Mouse (Mus musculus) kidney, embryonic 16.5 days (tissue): ENCODE measurements at regions not wholly inside any gene's neighbourhood (a gene's known extent, or its start where the extent isn't known, plus 50 kb on each side); places are given as distances from the start of the nearest gene placed in this dataset.
A peak's percentile ranks its signal among the peaks of the same experiment; 100 is the strongest.

ENCODE experiments used
- ATAC-seq: fragments of 200-750 bp; cut with Nextera tagmentation; 2 replicates; pipeline ENCODE4 v1.8.0; 2017; ENCODE audit warnings: moderate TSS enrichment; ENCODE audit not compliant: low FRiP score, low TSS enrichment
- H3K27ac ChIP-seq: fragments of 300-500 bp; sonication (generic); 2 replicates; pipeline ENCODE4 v1.5.1; 2014; ENCODE audit warnings: low read length
- H3K27me3 ChIP-seq: fragments of 300-500 bp; sonication (generic); 2 replicates; pipeline ENCODE4 v1.6.1; 2014; ENCODE audit warnings: low read length, control low read depth, mixed read lengths; ENCODE audit not compliant: insufficient read depth
- H3K36me3 ChIP-seq: fragments of 300-500 bp; sonication (generic); 2 replicates; pipeline ENCODE4 v1.6.1; 2014; ENCODE audit warnings: low read length, control low read depth, mixed read lengths; ENCODE audit not compliant: insufficient read depth
- H3K4me1 ChIP-seq: fragments of 300-500 bp; sonication (generic); 2 replicates; pipeline ENCODE4 v1.6.1; 2014; ENCODE audit warnings: low read length, control low read depth, mixed read lengths; ENCODE audit not compliant: insufficient read depth
- H3K4me2 ChIP-seq: fragments of 300-500 bp; sonication (generic); replicated peaks from 2 replicates; pipeline ENCODE4 v1.6.1; 2014; ENCODE audit warnings: low read depth, low read length
- H3K4me3 ChIP-seq: fragments of 300-500 bp; sonication (generic); 2 replicates; pipeline ENCODE4 v1.5.1; 2014; ENCODE audit warnings: mild to moderate bottlenecking, low read length
- H3K9ac ChIP-seq: fragments of 300-500 bp; sonication (generic); replicated peaks from 2 replicates; pipeline ENCODE4 v1.6.1; 2014; ENCODE audit warnings: low read length
- H3K9me3 ChIP-seq: fragments of 300-500 bp; sonication (generic); 2 replicates; pipeline ENCODE4 v1.6.1; 2016; ENCODE audit warnings: low read length, control low read depth
- WGBS: fragments of 180-500 bp; shearing (Covaris S2); extraction: QIAGEN DNeasy Blood & Tissue Kit; methylation state at CpG from one replicate; pipeline ENCODE4 v1.1.7; 2014; 5-methylcytosine and 5-hydroxymethylcytosine counted together

DNA sequence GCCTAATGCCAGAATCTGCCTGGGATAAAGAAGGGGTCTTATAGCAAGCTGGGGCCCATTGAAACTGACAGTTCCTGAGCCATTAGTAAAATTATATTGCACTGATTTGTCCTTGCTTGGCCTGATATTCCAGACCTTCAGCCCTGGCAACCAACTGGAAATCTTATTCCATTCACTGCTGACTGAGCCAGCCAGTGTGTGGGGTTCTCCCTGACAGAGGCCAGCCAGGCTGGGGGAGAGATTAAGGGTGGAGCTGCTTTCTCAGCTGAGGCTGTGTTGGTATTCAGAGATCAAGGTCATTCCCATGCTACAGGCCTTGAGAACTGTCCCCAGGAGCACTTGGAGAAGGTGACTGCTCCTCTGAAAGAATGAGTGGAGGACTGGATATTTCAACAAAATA, 226.9 kb downstream of the Ar start:
- Histone ChIP-seq H3K4me2 (no peak overlapping the region), H3K36me3 (no peaks in the 10 kb centered on the region), H3K27ac (no peak overlapping the region), H3K9me3 (no peaks in the 10 kb centered on the region), H3K9ac (no peak overlapping the region), H3K27me3 (peaks cover under 1% of the 10 kb centered on the region; the same call in 1 of the 2 replicates), H3K4me1 (no peaks in the 10 kb centered on the region), H3K4me3 (no peak overlapping the region)
- no peak for ATAC-seq

DNA sequence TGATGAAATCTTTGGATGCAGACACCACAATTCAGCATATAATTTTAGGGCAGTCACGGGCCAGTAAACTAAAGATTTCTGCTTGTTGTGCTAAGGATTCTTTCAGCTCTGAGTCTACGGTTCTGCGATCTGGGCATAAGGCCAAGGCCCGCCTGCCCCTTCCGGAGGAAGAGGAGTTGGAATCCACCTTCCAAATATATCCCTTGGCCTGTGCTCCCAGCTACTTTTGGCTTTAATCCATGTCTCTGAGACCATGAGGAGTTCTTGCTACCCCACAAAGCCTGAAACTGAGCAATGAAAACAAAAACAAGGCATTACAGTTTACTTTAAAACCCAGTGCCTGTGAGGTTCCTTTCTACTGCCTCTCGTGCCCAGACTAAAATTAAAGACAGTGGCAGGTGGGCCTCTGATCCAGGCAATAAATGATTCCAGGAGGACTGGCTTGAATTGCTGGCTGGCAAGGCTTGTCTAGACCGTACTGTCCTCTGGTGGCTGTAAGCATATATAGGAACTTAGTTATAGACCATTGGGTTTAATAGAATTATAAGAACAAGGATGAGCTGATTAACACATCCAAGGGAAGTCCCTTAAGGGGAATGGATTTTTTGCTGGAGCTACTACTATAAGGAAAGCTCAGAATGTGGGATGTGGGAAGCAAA, 231.8 kb downstream of the Ar start:
- H3K9me3 ChIP-seq: no peaks in the 10 kb centered on the region
- H3K4me2 ChIP-seq: no peak overlapping the region
- peaks cover 2% of the 10 kb centered on the region; the same call in 1 of the 2 replicates for H3K27me3 ChIP-seq
- no peak overlapping the region for H3K4me3 ChIP-seq
- H3K4me1 ChIP-seq: no peaks in the 10 kb centered on the region
- peak overlapping the region; percentile 58; the same call in 1 of the 2 replicates for H3K27ac ChIP-seq
- WGBS: 45% methylated on average over 7 of the region's 7 CpGs
- H3K36me3 ChIP-seq: no peaks in the 10 kb centered on the region
- peak; percentile 65; the same call in 1 of the 2 replicates for ATAC-seq
- H3K9ac ChIP-seq: no peak overlapping the region

DNA sequence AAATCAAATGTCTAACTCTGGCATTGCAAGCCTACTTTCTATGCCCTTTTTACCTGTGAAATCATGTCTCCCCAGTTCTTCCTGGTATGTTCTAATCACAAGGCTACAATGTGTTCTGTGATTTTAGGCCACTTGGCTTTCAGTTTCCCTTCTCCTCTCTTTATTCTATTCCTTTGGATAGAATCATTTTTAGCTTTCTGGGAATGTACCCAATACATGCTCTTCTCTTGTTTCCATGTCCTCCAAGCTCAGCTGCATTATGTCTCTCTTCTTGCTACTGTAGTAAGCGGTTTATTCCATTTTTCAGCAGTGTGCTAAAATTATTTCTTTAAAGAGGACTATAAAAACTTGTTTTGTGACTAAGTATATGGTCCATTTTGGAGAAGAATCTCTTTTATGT, 235.4 kb downstream of the Ar start:
- Histone ChIP-seq H3K4me1 (no peaks in the 10 kb centered on the region), H3K36me3 (no peaks in the 10 kb centered on the region), H3K27ac (no peak overlapping the region), H3K9ac (no peak overlapping the region), H3K4me3 (no peak overlapping the region), H3K27me3 (peaks cover 2% of the 10 kb centered on the region; the same call in 1 of the 2 replicates), H3K9me3 (no peaks in the 10 kb centered on the region), H3K4me2 (no peak overlapping the region)
- ATAC-seq: no peak
- 76% methylated on average over 1 of the region's 1 CpGs for WGBS

DNA sequence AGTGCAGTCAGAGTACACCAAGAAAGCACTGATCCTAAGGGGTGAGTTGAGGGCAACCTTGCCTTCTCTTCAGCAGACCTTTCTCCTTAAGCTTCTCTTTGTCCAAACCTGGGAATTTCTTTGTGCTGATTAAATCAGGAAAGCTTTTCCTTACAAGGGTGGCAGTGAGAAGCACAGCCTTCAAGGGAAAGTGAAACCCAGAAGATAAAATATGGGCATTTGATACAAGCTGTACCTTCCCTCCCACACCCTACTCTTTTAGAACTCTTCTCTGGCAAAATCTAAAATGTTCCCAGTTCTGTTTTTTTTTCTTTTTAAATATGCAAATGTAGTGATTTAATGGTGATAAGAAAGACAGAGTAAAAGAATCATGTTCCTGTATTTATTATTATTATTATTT, 243.8 kb downstream of the Ar start:
- no peak for ATAC-seq
- Histone ChIP-seq H3K4me2 (no peak overlapping the region), H3K36me3 (no peaks in the 10 kb centered on the region), H3K27me3 (no peaks in the 10 kb centered on the region; the same call in 1 of the 2 replicates), H3K9ac (no peak overlapping the region), H3K4me1 (no peaks in the 10 kb centered on the region), H3K9me3 (no peaks in the 10 kb centered on the region), H3K27ac (no peak overlapping the region), H3K4me3 (no peak overlapping the region)

DNA sequence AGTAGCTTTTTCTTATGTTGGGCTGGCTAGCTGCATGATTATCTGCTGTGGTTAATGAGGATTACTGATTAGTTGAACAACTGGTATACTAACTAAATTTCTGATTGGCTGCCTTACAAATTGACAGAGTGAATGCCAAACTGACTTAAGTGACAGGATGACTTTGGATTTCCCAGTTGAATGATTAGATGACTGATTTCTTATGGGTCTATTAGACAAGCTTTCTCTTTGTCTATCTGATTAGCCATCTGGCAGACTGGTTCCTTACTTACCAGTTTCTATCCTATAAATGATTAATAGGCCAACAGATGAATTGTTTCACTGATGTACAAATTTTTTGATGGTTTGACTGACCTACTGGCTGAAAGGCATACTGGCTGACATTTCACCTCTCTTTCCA, 260.5 kb downstream of the Ar start:
- no peak overlapping the region for H3K4me3 ChIP-seq
- no peaks in the 10 kb centered on the region for H3K9me3 ChIP-seq
- no peak overlapping the region for H3K4me2 ChIP-seq
- no peaks in the 10 kb centered on the region for H3K36me3 ChIP-seq
- no peaks in the 10 kb centered on the region for H3K27me3 ChIP-seq
- no peaks in the 10 kb centered on the region for H3K4me1 ChIP-seq
- ATAC-seq: peak; percentile 59; the same call in 1 of the 2 replicates
- H3K27ac ChIP-seq: no peak overlapping the region
- H3K9ac ChIP-seq: no peak overlapping the region

DNA sequence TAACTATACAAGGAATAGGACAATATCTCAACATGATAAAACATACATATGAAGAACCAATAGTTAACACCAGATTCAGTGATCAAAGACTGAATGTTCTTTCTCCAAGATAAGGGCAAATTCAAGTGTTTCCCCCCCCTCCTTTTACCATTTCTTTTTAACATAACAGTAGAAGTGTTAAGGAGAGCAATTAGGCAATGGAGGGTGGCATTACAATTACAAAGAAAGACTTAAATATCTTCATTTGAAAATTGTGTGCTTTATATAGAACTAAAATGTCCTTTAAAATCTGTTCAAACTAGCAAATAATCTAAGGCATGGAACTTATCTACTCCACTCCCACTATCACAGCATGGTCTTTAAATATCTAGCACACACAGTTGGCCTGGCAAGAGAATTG, 270.9 kb downstream of the Ar start:
- Histone ChIP-seq H3K36me3 (no peaks in the 10 kb centered on the region), H3K4me1 (no peaks in the 10 kb centered on the region), H3K4me2 (no peak overlapping the region), H3K27me3 (no peaks in the 10 kb centered on the region), H3K9me3 (no peaks in the 10 kb centered on the region; the same call in 1 of the 2 replicates), H3K27ac (no peak overlapping the region), H3K4me3 (no peak overlapping the region), H3K9ac (no peak overlapping the region)
- ATAC-seq: no peak

DNA sequence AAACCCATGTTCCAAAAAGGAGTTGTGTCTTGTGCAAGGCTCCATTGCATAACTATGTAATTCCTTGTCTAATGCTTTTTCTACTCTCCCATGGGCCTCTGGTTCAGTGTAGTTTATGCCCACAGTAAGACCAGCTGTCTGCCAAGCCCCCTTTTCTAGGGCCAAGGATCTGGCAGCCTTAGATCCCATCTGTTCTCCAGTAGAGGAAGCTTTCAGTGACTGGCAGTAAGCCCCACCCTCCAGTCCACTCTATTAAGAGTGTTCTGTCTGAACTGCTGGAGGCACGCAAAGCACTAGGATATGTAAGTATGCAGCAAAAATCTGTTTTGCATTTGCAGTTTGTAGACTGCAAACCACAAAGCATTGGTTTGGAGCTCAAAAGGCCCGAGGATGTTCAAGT, 303.5 kb downstream of the Ar start:
- Histone ChIP-seq H3K27me3 (no peaks in the 10 kb centered on the region), H3K27ac (no peak overlapping the region), H3K4me1 (no peaks in the 10 kb centered on the region), H3K9ac (no peak overlapping the region), H3K36me3 (no peaks in the 10 kb centered on the region), H3K9me3 (no peaks in the 10 kb centered on the region), H3K4me3 (no peak overlapping the region), H3K4me2 (no peak overlapping the region)
- 82% methylated on average over 2 of the region's 2 CpGs for WGBS
- no peak for ATAC-seq

DNA sequence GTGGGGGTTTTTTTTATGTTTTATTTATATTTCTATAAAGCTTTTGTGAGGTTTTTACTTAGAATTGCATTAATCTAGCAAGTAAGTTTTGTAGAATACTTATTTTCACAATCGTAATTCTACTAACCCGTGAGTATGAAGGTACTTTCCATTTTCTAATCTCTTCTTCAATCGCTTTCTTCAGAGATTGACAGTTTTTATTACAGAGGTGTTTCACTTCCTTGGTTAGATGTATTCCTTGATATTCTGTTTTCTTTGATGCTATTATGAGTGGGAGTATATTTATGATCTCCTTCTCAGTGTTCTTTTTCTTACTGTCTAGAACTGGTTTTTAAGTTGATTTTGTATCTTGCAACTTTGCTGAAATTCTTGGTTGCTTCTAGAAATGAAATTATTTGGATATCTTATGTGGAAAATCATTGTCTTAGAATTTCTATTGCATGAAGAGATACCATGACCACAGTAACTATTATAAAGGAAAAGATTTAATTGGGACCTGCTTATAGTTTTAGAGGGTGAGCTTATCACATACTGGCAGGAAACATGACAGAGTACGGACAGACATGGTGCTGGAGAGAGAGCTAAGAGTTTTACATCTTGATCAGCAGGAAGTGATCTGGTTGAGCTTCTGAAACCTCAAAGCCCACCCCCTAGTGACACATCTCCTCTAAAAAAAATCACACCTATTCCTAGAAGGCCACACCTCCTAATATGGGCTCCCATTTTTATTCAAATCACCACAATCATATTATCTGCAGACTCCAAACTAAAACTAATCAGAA, 328.1 kb downstream of the Ar start:
- no peak for ATAC-seq
- no peaks in the 10 kb centered on the region for H3K9me3 ChIP-seq
- H3K27ac ChIP-seq: no peak overlapping the region
- no peak overlapping the region for H3K4me2 ChIP-seq
- H3K36me3 ChIP-seq: no peaks in the 10 kb centered on the region
- H3K4me1 ChIP-seq: no peaks in the 10 kb centered on the region
- H3K4me3 ChIP-seq: no peak overlapping the region
- H3K9ac ChIP-seq: no peak overlapping the region
- 90% methylated on average over 4 of the region's 4 CpGs for WGBS
- no peaks in the 10 kb centered on the region for H3K27me3 ChIP-seq
